Mouse (Mus musculus): ENCODE data around the gene Slc16a13. TPM values are rescaled to one million over a fixed set of nuclear protein-coding genes. Genes with fewer than 3 reads are reported as not detected.

Gene Slc16a13
- polyA plus RNA-seq (2014; fragmentation: Nextera tagmentation; extraction: Ambion mirVana): 14.3 and 16.9 TPM in 2 replicates

DNA sequence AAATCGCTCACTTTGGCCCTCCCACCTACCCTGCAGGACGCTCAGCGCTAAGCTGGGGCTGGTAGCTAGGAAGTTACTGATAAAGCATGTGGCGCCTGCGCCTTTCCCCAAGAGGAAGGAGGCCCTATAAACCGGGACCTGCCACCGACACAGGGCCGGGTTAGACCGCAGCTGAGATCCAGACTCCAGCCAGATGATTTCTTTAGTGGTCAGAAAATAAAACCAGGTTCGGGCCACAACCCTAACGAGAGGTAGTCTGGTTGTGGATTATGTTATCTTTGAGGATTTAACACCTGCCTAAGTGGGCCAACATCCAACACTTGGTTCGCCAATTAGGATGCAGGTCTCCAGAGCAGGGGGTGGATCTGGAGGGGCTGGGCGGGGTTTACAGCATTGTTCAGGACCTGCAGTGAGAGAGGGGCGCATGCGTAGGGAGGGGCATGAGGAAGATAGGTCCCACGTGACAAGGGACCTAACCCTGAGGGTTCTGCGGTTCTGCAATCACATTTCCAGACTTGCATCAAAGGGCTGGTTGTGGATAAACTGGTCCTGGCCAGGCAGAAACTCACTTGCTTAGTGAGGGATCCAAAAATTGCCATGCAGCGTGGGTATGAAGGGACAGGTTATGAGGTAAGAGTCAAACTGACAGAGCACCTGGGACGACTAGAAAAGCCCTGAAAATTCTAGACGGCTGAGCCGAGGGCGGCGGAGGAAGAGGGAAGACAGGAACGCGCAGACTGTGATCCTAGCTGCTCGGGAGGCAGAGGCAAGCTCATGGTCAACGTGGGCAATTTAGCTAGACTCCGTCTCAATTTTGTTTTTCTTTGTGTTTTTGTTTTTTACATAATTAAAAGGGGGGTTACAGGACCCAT, at the start of gene Slc16a13:
TSS of gene Slc16a13 (minus strand) at position 334 of the 872 bp plus-strand sequence.
- Histone ChIP-seq H3K9me3 (ENCODE audit: control insufficient read depth, low read length) (no peaks in the 10 kb centered on the region), H3K4me1 (ENCODE audit: control insufficient read depth, insufficient read depth, low read length) (peaks cover 17% of the 10 kb centered on the region), H3K36me3 (ENCODE audit: control insufficient read depth, insufficient read depth, low read length) (no peaks in the 10 kb centered on the region), H3K27ac (ENCODE audit: low read depth, low read length) (peak within 1 kb of the TSS; percentile 72), H3K27me3 (ENCODE audit: control insufficient read depth, insufficient read depth, low read length) (peaks cover 21% of the 10 kb centered on the region), H3K4me2 (ENCODE audit: low read depth) (peak within 1 kb of the TSS; percentile 92), H3K4me3 (ENCODE audit: low read depth, low read length) (peak within 1 kb of the TSS; percentile 50), H3K9ac (ENCODE audit: low read length) (peak within 1 kb of the TSS; percentile 86)
- peak; percentile 93 for ATAC-seq (ENCODE audit: insufficient read depth, low FRiP score, low TSS enrichment)
- peak; percentile 95 for DNase-seq (ENCODE audit: low spot score)
- under 1% methylated on average over 28 of the region's 28 CpGs for WGBS

DNA sequence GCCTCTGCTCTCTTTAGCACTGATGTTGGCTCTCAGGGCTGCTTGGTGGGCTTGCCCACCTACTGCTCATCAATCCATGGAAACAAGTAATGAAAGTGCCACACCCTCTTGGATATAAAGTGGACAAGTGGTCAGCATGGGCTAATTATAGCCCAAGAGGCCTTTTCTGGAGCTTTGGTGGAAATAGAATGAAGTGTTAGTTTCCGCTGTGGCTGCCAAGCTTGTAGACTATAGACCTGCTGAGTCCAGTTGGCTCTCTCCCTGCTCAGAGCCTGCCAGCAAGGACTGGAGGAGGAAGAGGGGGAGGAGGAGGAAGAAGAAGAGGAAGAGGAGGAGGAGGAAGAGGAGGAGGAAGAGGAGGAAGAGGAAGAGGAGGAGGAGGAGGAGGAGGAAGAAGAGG, 45.5 kb upstream of the Slc16a13 start:
- Histone ChIP-seq H3K4me2 (ENCODE audit: low read depth) (no peak overlapping the region), H3K36me3 (ENCODE audit: control insufficient read depth, insufficient read depth, low read length) (no peaks in the 10 kb centered on the region), H3K27ac (ENCODE audit: low read depth, low read length) (no peak overlapping the region), H3K9ac (ENCODE audit: low read length) (no peak overlapping the region), H3K9me3 (ENCODE audit: control insufficient read depth, low read length) (no peaks in the 10 kb centered on the region), H3K4me1 (ENCODE audit: control insufficient read depth, insufficient read depth, low read length) (no peaks in the 10 kb centered on the region), H3K4me3 (ENCODE audit: low read depth, low read length) (no peak overlapping the region), H3K27me3 (ENCODE audit: control insufficient read depth, insufficient read depth, low read length) (no peaks in the 10 kb centered on the region)
- DNase-seq (ENCODE audit: low spot score) (no peak), ATAC-seq (ENCODE audit: insufficient read depth, low FRiP score, low TSS enrichment) (no peak)
- 83% methylated on average over 1 of the region's 1 CpGs for WGBS

- H3K4me2 ChIP-seq (ENCODE audit: low read depth): no peak overlapping the region
- DNase-seq (ENCODE audit: low spot score) (no peak), ATAC-seq (ENCODE audit: insufficient read depth, low FRiP score, low TSS enrichment) (no peak)
- no peak overlapping the region for H3K27ac ChIP-seq (ENCODE audit: low read depth, low read length)
- WGBS: 82% methylated on average over 4 of the region's 4 CpGs
- H3K9ac ChIP-seq (ENCODE audit: low read length): no peak overlapping the region
- H3K27me3 ChIP-seq (ENCODE audit: control insufficient read depth, insufficient read depth, low read length): no peaks in the 10 kb centered on the region
- no peaks in the 10 kb centered on the region for H3K4me1 ChIP-seq (ENCODE audit: control insufficient read depth, insufficient read depth, low read length)
- H3K4me3 ChIP-seq (ENCODE audit: low read depth, low read length): no peak overlapping the region
- H3K36me3 ChIP-seq (ENCODE audit: control insufficient read depth, insufficient read depth, low read length): no peaks in the 10 kb centered on the region
- no peaks in the 10 kb centered on the region for H3K9me3 ChIP-seq (ENCODE audit: control insufficient read depth, low read length)
Observed at GRCm38 (mm10) chr11:70265819-70266218, 45.0 kb upstream of the Slc16a13 start.

GRCm38 (mm10) chr11:70265252-70265651, 44.4 kb upstream of the Slc16a13 start:
- WGBS: 63% methylated on average over 3 of the region's 3 CpGs
- Histone ChIP-seq H3K36me3 (ENCODE audit: control insufficient read depth, insufficient read depth, low read length) (no peaks in the 10 kb centered on the region), H3K9me3 (ENCODE audit: control insufficient read depth, low read length) (no peaks in the 10 kb centered on the region), H3K4me1 (ENCODE audit: control insufficient read depth, insufficient read depth, low read length) (no peaks in the 10 kb centered on the region), H3K27me3 (ENCODE audit: control insufficient read depth, insufficient read depth, low read length) (no peaks in the 10 kb centered on the region), H3K4me3 (ENCODE audit: low read depth, low read length) (no peak overlapping the region), H3K9ac (ENCODE audit: low read length) (no peak overlapping the region), H3K4me2 (ENCODE audit: low read depth) (no peak overlapping the region), H3K27ac (ENCODE audit: low read depth, low read length) (no peak overlapping the region)
- DNase-seq (ENCODE audit: low spot score): no peak
- no peak for ATAC-seq (ENCODE audit: insufficient read depth, low FRiP score, low TSS enrichment)

DNA sequence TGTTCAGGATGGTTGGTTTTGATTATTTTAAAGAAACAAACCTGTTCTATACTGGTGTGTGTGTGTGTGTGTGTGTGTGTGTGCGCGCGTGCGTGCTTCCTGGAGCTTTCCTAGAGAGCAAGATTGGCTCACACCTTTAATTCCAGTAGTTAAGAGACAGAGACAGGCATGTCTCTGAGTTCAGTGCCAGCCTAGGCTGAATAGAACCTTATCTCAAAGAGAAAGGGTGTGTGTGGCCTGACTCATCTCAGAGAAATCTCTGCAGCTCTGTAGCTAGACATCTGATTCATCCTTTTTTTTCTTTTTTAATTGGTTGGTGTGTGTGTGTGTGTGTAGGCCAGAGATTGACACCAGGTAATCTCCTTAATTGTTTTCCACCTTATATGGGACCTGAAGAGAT, 38.2 kb upstream of the Slc16a13 start:
- DNase-seq (ENCODE audit: low spot score): no peak
- Histone ChIP-seq H3K9me3 (ENCODE audit: control insufficient read depth, low read length) (no peaks in the 10 kb centered on the region), H3K4me1 (ENCODE audit: control insufficient read depth, insufficient read depth, low read length) (no peaks in the 10 kb centered on the region), H3K27me3 (ENCODE audit: control insufficient read depth, insufficient read depth, low read length) (peaks cover 18% of the 10 kb centered on the region), H3K4me3 (ENCODE audit: low read depth, low read length) (no peak overlapping the region), H3K27ac (ENCODE audit: low read depth, low read length) (no peak overlapping the region), H3K9ac (ENCODE audit: low read length) (no peak overlapping the region), H3K36me3 (ENCODE audit: control insufficient read depth, insufficient read depth, low read length) (no peaks in the 10 kb centered on the region), H3K4me2 (ENCODE audit: low read depth) (no peak overlapping the region)
- WGBS: 100% methylated on average over 4 of the region's 4 CpGs
- ATAC-seq (ENCODE audit: insufficient read depth, low FRiP score, low TSS enrichment): no peak

GRCm38 (mm10) chr11:70254931-70255531, 34.2 kb upstream of the Slc16a13 start, which contains the start of gene Alox12:
TSS of gene Alox12 (minus strand) at chr11:70255353.
- DNase-seq (ENCODE audit: low spot score) (peak; percentile 36), ATAC-seq (ENCODE audit: insufficient read depth, low FRiP score, low TSS enrichment) (no peak)
- Histone ChIP-seq H3K36me3 (ENCODE audit: control insufficient read depth, insufficient read depth, low read length) (no peaks in the 10 kb centered on the region), H3K9ac (ENCODE audit: low read length) (peak within 1 kb of the TSS; percentile 39; the same call in 1 of the 2 replicates), H3K4me2 (ENCODE audit: low read depth) (peak within 1 kb of the TSS; percentile 38), H3K27me3 (ENCODE audit: control insufficient read depth, insufficient read depth, low read length) (peaks cover 38% of the 10 kb centered on the region), H3K4me1 (ENCODE audit: control insufficient read depth, insufficient read depth, low read length) (no peaks in the 10 kb centered on the region), H3K4me3 (ENCODE audit: low read depth, low read length) (peak within 1 kb of the TSS; percentile 21), H3K9me3 (ENCODE audit: control insufficient read depth, low read length) (no peaks in the 10 kb centered on the region), H3K27ac (ENCODE audit: low read depth, low read length) (no peak within 1 kb of the TSS)
- under 1% methylated on average over 25 of the region's 25 CpGs for WGBS

DNA sequence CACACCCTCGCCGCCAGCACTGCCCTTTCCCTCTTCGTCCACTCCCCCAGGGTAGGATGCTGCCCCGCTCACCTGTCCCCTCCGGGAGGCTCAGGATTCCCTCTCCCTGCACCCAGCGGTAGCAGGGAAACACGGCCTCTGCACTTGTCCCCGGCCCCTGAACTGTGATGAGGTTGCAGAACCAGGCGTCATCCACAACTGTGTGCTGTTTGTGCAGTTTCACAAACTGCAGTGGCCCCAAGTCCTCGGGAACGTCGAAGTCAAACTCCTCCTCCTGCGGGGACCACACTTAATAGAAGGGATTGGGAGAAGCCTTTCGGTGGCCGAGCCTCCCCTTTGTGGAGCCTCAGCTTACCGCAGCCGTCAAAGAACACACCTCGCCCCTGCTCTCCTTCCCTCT, 33.5 kb upstream of the Slc16a13 start:
- no peak for ATAC-seq (ENCODE audit: insufficient read depth, low FRiP score, low TSS enrichment)
- WGBS: 2% methylated on average over 18 of the region's 18 CpGs

GRCm38 (mm10) chr11:70251853-70252252, 31.0 kb upstream of the Slc16a13 start:
- WGBS: 85% methylated on average over 8 of the region's 8 CpGs
- Histone ChIP-seq H3K27ac (ENCODE audit: low read depth, low read length) (no peak overlapping the region), H3K9ac (ENCODE audit: low read length) (no peak overlapping the region), H3K4me1 (ENCODE audit: control insufficient read depth, insufficient read depth, low read length) (no peaks in the 10 kb centered on the region), H3K4me2 (ENCODE audit: low read depth) (no peak overlapping the region), H3K36me3 (ENCODE audit: control insufficient read depth, insufficient read depth, low read length) (no peaks in the 10 kb centered on the region), H3K4me3 (ENCODE audit: low read depth, low read length) (no peak overlapping the region), H3K9me3 (ENCODE audit: control insufficient read depth, low read length) (no peaks in the 10 kb centered on the region), H3K27me3 (ENCODE audit: control insufficient read depth, insufficient read depth, low read length) (peaks cover 38% of the 10 kb centered on the region)
- ATAC-seq (ENCODE audit: insufficient read depth, low FRiP score, low TSS enrichment): no peak
- DNase-seq (ENCODE audit: low spot score): no peak

More for the DNA sequence above, 33.5 kb upstream of the Slc16a13 start:
- 0 out of 2 replicates have a peak overlapping the region, but pooled peaks have one; percentile 21 for H3K4me3 ChIP-seq (ENCODE audit: low read depth, low read length)
- peak overlapping the region; percentile 38; the same call in 1 of the 2 replicates for H3K4me2 ChIP-seq (ENCODE audit: low read depth)
- H3K27ac ChIP-seq (ENCODE audit: low read depth, low read length): no peak overlapping the region
- H3K36me3 ChIP-seq (ENCODE audit: control insufficient read depth, insufficient read depth, low read length): no peaks in the 10 kb centered on the region
- no peak for DNase-seq (ENCODE audit: low spot score)
- H3K27me3 ChIP-seq (ENCODE audit: control insufficient read depth, insufficient read depth, low read length): peaks cover 38% of the 10 kb centered on the region
- H3K9ac ChIP-seq (ENCODE audit: low read length): no peak overlapping the region
- H3K9me3 ChIP-seq (ENCODE audit: control insufficient read depth, low read length): no peaks in the 10 kb centered on the region
- H3K4me1 ChIP-seq (ENCODE audit: control insufficient read depth, insufficient read depth, low read length): no peaks in the 10 kb centered on the region
